Mouse (Mus musculus): Measurements from ENCODE around the gene Caln1.

DNA sequence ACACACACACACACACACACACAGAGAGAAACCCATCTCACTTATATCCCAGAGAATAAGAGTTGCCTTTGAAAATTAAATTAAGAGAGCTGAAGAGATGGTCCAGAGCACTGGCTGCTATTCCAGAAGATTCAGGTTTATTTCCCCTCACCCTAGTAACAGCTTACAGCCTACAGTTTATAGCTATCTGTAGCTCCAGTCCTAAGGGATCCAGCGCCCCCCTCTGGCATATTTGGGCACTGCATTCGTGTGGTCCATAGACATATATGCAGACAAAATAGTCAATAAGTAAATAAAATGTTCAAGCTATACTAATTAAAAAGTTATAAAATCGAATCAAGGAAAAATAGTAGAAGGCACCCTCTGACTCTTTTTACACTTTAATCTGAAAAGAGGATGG lies 442.0 kb downstream of the Caln1 start:
- no peak for TF ChIP-seq POLR2A (IDR thresholded peaks at IDR 0.05; ENCODE audit: extremely low read depth, insufficient read depth, low read length)
- peak; percentile 22; the same call in 1 of the 2 replicates for TF ChIP-seq CTCF (IDR thresholded peaks at IDR 0.05; ENCODE audit: low read depth, low read length)

All from liver, adult 2 months (tissue).